Mouse (Mus musculus) limb, embryonic 12.5 days (tissue): Measurements from ENCODE around the gene Uhrf1bp1l. TPM values are rescaled to one million over a fixed set of nuclear protein-coding genes. Genes with fewer than 3 reads are reported as not detected.

Experiments
- ATAC-seq: fragments of 200-750 bp; cut with Nextera tagmentation; 2 replicates; pipeline ENCODE4 v1.8.0; 2017; ENCODE audit warnings: low read depth, moderate TSS enrichment; ENCODE audit not compliant: insufficient number of reproducible peaks, insufficient read depth, low FRiP score, low TSS enrichment
- H3K27ac ChIP-seq: fragments of 300-500 bp; sonication (generic); 2 replicates; pipeline ENCODE4 v1.5.1; 2016; ENCODE audit warnings: mild to moderate bottlenecking, moderate library complexity
- H3K27me3 ChIP-seq: fragments of 300-500 bp; sonication (generic); 2 replicates; pipeline ENCODE4 v1.6.1; 2016; ENCODE audit warnings: mild to moderate bottlenecking, moderate library complexity
- H3K36me3 ChIP-seq: fragments of 300-500 bp; sonication (generic); 2 replicates; pipeline ENCODE4 v1.6.1; 2016; ENCODE audit warnings: mild to moderate bottlenecking, moderate library complexity
- H3K4me1 ChIP-seq: fragments of 300-500 bp; sonication (generic); replicated peaks from 2 replicates; pipeline ENCODE4 v1.6.1; 2016
- H3K4me2 ChIP-seq: fragments of 300-500 bp; sonication (generic); 2 replicates; pipeline ENCODE4 v1.6.1; 2016; ENCODE audit warnings: mild to moderate bottlenecking, moderate library complexity
- H3K4me3 ChIP-seq: fragments of 300-500 bp; sonication (generic); replicated peaks from 2 replicates; pipeline ENCODE4 v1.5.1; 2016; ENCODE audit warnings: mild to moderate bottlenecking
- H3K9ac ChIP-seq: fragments of 300-500 bp; sonication (generic); replicated peaks from 2 replicates; pipeline ENCODE4 v1.6.1; 2016; ENCODE audit warnings: mild to moderate bottlenecking, moderate library complexity
- H3K9me3 ChIP-seq: fragments of 300-500 bp; sonication (generic); 2 replicates; pipeline ENCODE4 v1.6.1; 2016; ENCODE audit warnings: mild to moderate bottlenecking, moderate library complexity
- WGBS: fragments of 180-500 bp; shearing (Covaris S2); methylation state at CpG from one replicate; pipeline ENCODE4 v1.1.7; 2016; 5-methylcytosine and 5-hydroxymethylcytosine counted together
- polyA plus RNA-seq: library from polyadenylated mRNA; unstranded; fragments of >200 nt; fragmentation: Nextera tagmentation; extraction: Ambion mirVana; gene quantifications from 2 replicates; pipeline ENCODE4 v1.2.1, GENCODE M21; 2016

Gene Uhrf1bp1l
- polyA plus RNA-seq, 1 experiment from 2014 or later = 29.5 TPM

GRCm38 (mm10) chr10:89722247-89723195 lies 22.3 kb upstream of the Uhrf1bp1l start:
- no peak overlapping the region for H3K4me2 ChIP-seq

GRCm38 (mm10) chr10:89730386-89730785 lies 14.4 kb upstream of the Uhrf1bp1l start:
- Histone ChIP-seq H3K9ac (no peak overlapping the region), H3K27me3 (no peaks in the 10 kb centered on the region), H3K36me3 (peaks cover 15% of the 10 kb centered on the region), H3K4me3 (no peak overlapping the region), H3K9me3 (no peaks in the 10 kb centered on the region), H3K4me1 (peaks cover 14% of the 10 kb centered on the region; the same call in 1 of the 2 replicates), H3K27ac (no peak overlapping the region), H3K4me2 (no peak overlapping the region)
- ATAC-seq = no peak
- 86% methylated on average over 6 of the region's 6 CpGs for WGBS

More at GRCm38 (mm10) chr10:89722247-89723195, 22.3 kb upstream of the Uhrf1bp1l start:
- H3K9me3 ChIP-seq = no peaks in the 10 kb centered on the region
- no peak overlapping the region for H3K27ac ChIP-seq
- no peaks in the 10 kb centered on the region for H3K4me1 ChIP-seq
- WGBS = 93% methylated on average over 14 of the region's 14 CpGs
- H3K9ac ChIP-seq = no peak overlapping the region
- H3K36me3 ChIP-seq = peaks cover 60% of the 10 kb centered on the region
- no peaks in the 10 kb centered on the region for H3K27me3 ChIP-seq
- no peak for ATAC-seq
- no peak overlapping the region for H3K4me3 ChIP-seq

- no peak for ATAC-seq
- H3K27me3 ChIP-seq = no peaks in the 10 kb centered on the region
- peak overlapping the region; percentile 72 for H3K4me2 ChIP-seq
- peaks cover 6% of the 10 kb centered on the region for H3K36me3 ChIP-seq
- H3K4me3 ChIP-seq = peak overlapping the region; percentile 62
- no peaks in the 10 kb centered on the region for H3K9me3 ChIP-seq
- WGBS = 13% methylated on average over 5 of the region's 5 CpGs
- H3K27ac ChIP-seq = no peak overlapping the region
- peak overlapping the region; percentile 64 for H3K9ac ChIP-seq
- H3K4me1 ChIP-seq = peaks cover 14% of the 10 kb centered on the region; the same call in 1 of the 2 replicates
Measured at GRCm38 (mm10) chr10:89731341-89731740, 13.4 kb upstream of the Uhrf1bp1l start.

- peak within 1 kb of the TSS; percentile 64 for H3K9ac ChIP-seq
- H3K4me1 ChIP-seq = peaks cover 14% of the 10 kb centered on the region; the same call in 1 of the 2 replicates
- peaks cover under 1% of the 10 kb centered on the region for H3K36me3 ChIP-seq
- no peaks in the 10 kb centered on the region for H3K27me3 ChIP-seq
- ATAC-seq = peak; percentile 94
- peak within 1 kb of the TSS; percentile 62 for H3K4me3 ChIP-seq
- no peaks in the 10 kb centered on the region for H3K9me3 ChIP-seq
- H3K27ac ChIP-seq = peak within 1 kb of the TSS; percentile 51; the same call in 1 of the 2 replicates
- 2% methylated on average over 49 of the region's 49 CpGs for whole genome bisulfite sequencing
- H3K4me2 ChIP-seq = peak within 1 kb of the TSS; percentile 72
Measured at GRCm38 (mm10) chr10:89732001-89732794, 12.6 kb upstream of the Uhrf1bp1l start, which contains the start of gene Actr6. Actr6 (minus strand) TSS chr10:89732295.

GRCm38 (mm10) chr10:89737092-89737491 lies 7.7 kb upstream of the Uhrf1bp1l start:
- H3K9ac ChIP-seq = no peak overlapping the region
- H3K4me2 ChIP-seq = no peak overlapping the region
- H3K36me3 ChIP-seq = no peaks in the 10 kb centered on the region
- no peak overlapping the region for H3K4me3 ChIP-seq
- H3K9me3 ChIP-seq = no peaks in the 10 kb centered on the region
- H3K27me3 ChIP-seq = no peaks in the 10 kb centered on the region
- peaks cover 4% of the 10 kb centered on the region; the same call in 1 of the 2 replicates for H3K4me1 ChIP-seq
- H3K27ac ChIP-seq = no peak overlapping the region
- ATAC-seq = no peak
- WGBS = 38% methylated on average over 5 of the region's 5 CpGs

- Histone ChIP-seq H3K27me3 (no peaks in the 10 kb centered on the region), H3K4me1 (peaks cover under 1% of the 10 kb centered on the region; the same call in 1 of the 2 replicates), H3K4me3 (no peak overlapping the region), H3K36me3 (no peaks in the 10 kb centered on the region), H3K4me2 (no peak overlapping the region), H3K9ac (no peak overlapping the region), H3K27ac (no peak overlapping the region), H3K9me3 (no peaks in the 10 kb centered on the region)
- WGBS = 95% methylated on average over 3 of the region's 3 CpGs
- no peak for ATAC-seq
Measured at GRCm38 (mm10) chr10:89737887-89738286, 6.9 kb upstream of the Uhrf1bp1l start.

GRCm38 (mm10) chr10:89738395-89738794 lies 6.4 kb upstream of the Uhrf1bp1l start:
- Histone ChIP-seq H3K4me1 (no peaks in the 10 kb centered on the region), H3K9ac (no peak overlapping the region), H3K4me2 (no peak overlapping the region), H3K4me3 (no peak overlapping the region), H3K27ac (no peak overlapping the region), H3K27me3 (no peaks in the 10 kb centered on the region), H3K36me3 (no peaks in the 10 kb centered on the region), H3K9me3 (no peaks in the 10 kb centered on the region)
- no peak for ATAC-seq
- 90% methylated on average over 9 of the region's 9 CpGs for WGBS

GRCm38 (mm10) chr10:89739703-89740102 lies 5.1 kb upstream of the Uhrf1bp1l start:
- 71% methylated on average over 7 of the region's 7 CpGs for WGBS
- Histone ChIP-seq H3K9me3 (no peaks in the 10 kb centered on the region), H3K4me3 (no peak overlapping the region), H3K27ac (no peak overlapping the region), H3K27me3 (no peaks in the 10 kb centered on the region), H3K9ac (no peak overlapping the region), H3K4me1 (no peaks in the 10 kb centered on the region), H3K36me3 (no peaks in the 10 kb centered on the region), H3K4me2 (no peak overlapping the region)
- no peak for ATAC-seq

GRCm38 (mm10) chr10:89740995-89741394 lies 3.8 kb upstream of the Uhrf1bp1l start:
- H3K27ac ChIP-seq = no peak overlapping the region
- no peak overlapping the region for H3K4me3 ChIP-seq
- no peaks in the 10 kb centered on the region for H3K36me3 ChIP-seq
- WGBS = 85% methylated on average over 6 of the region's 6 CpGs
- H3K4me1 ChIP-seq = no peaks in the 10 kb centered on the region
- H3K4me2 ChIP-seq = no peak overlapping the region
- H3K9ac ChIP-seq = no peak overlapping the region
- no peaks in the 10 kb centered on the region for H3K9me3 ChIP-seq
- no peak for ATAC-seq
- H3K27me3 ChIP-seq = no peaks in the 10 kb centered on the region

- Histone ChIP-seq H3K9ac (no peak overlapping the region), H3K36me3 (no peaks in the 10 kb centered on the region), H3K27me3 (no peaks in the 10 kb centered on the region), H3K9me3 (no peaks in the 10 kb centered on the region), H3K4me1 (peaks cover 11% of the 10 kb centered on the region), H3K27ac (no peak overlapping the region), H3K4me3 (no peak overlapping the region), H3K4me2 (no peak overlapping the region)
- 91% methylated on average over 4 of the region's 4 CpGs for WGBS
- no peak for ATAC-seq
Measured at GRCm38 (mm10) chr10:89743266-89743665, 1.5 kb upstream of the Uhrf1bp1l start.

GRCm38 (mm10) chr10:89744341-89744740 lies 450 bp upstream of the Uhrf1bp1l start:
- H3K9ac ChIP-seq = no peak overlapping the region

More at GRCm38 (mm10) chr10:89744341-89744740, 450 bp upstream of the Uhrf1bp1l start:
- Histone ChIP-seq H3K9me3 (0 out of 2 replicates have a peak, but pooled peaks cover 3% of the 10 kb centered on the region), H3K27ac (no peak overlapping the region), H3K4me2 (peak overlapping the region; percentile 61), H3K4me1 (peaks cover 11% of the 10 kb centered on the region), H3K36me3 (no peaks in the 10 kb centered on the region), H3K27me3 (no peaks in the 10 kb centered on the region), H3K4me3 (peak overlapping the region; percentile 89)
- ATAC-seq = no peak
- 29% methylated on average over 3 of the region's 3 CpGs for WGBS
